Mouse (Mus musculus) forebrain, embryonic 14.5 days (tissue): ENCODE results near the gene Bank1. TPM values are rescaled to one million over a fixed set of nuclear protein-coding genes. Genes with fewer than 3 reads are reported as not detected.

Source experiments
- ATAC-seq: fragments of 200-750 bp; cut with Nextera tagmentation; 2 replicates; pipeline ENCODE4 v1.8.0; 2017; ENCODE audit warnings: mild to moderate bottlenecking, moderate library complexity
- DNase-seq: peaks from one replicate; pipeline ENCODE4 v3.0.0-alpha.2; 2015; ENCODE audit warnings: low spot score
- H3K27ac ChIP-seq: fragments of 300-500 bp; sonication (generic); 2 replicates; pipeline ENCODE4 v1.5.1; 2014; ENCODE audit warnings: low read depth, mild to moderate bottlenecking, control low read depth, low read length, moderate library complexity
- H3K27me3 ChIP-seq: fragments of 300-500 bp; sonication (generic); replicated peaks from 2 replicates; pipeline ENCODE4 v1.6.1; 2014; ENCODE audit warnings: low read length, control low read depth, mixed read lengths; ENCODE audit not compliant: control insufficient read depth, insufficient read depth
- H3K36me3 ChIP-seq: fragments of 300-500 bp; sonication (generic); 2 replicates; pipeline ENCODE4 v1.6.1; 2014; ENCODE audit warnings: low read length, control low read depth; ENCODE audit not compliant: control insufficient read depth, insufficient read depth
- H3K4me1 ChIP-seq: fragments of 300-500 bp; sonication (generic); 2 replicates; pipeline ENCODE4 v1.6.1; 2014; ENCODE audit warnings: antibody characterized with exemption, low read length, control low read depth; ENCODE audit not compliant: control insufficient read depth, insufficient read depth
- H3K4me2 ChIP-seq: fragments of 300-500 bp; sonication (generic); 2 replicates; pipeline ENCODE4 v1.6.1; 2014; ENCODE audit warnings: mild to moderate bottlenecking, control low read depth, low read length
- H3K4me3 ChIP-seq: fragments of 300-500 bp; sonication (generic); 2 replicates; pipeline ENCODE4 v1.5.1; 2014; ENCODE audit warnings: low read depth, low read length, control low read depth
- H3K9ac ChIP-seq: fragments of 300-500 bp; sonication (generic); 2 replicates; pipeline ENCODE4 v1.6.1; 2014; ENCODE audit warnings: mild to moderate bottlenecking, low read length, control low read depth, moderate library complexity
- H3K9me3 ChIP-seq: fragments of 300-500 bp; sonication (generic); replicated peaks from 2 replicates; pipeline ENCODE4 v1.6.1; 2016; ENCODE audit warnings: low read length, control low read depth, mixed read lengths; ENCODE audit not compliant: control insufficient read depth
- WGBS: fragments of 180-500 bp; shearing (Covaris S2); extraction: QIAGEN DNeasy Blood & Tissue Kit; methylation state at CpG from one replicate; pipeline ENCODE4 v1.1.7; 2014; 5-methylcytosine and 5-hydroxymethylcytosine counted together
- polyA plus RNA-seq: library from polyadenylated mRNA; unstranded; fragments of >200 nt; fragmentation: Nextera tagmentation; extraction: Ambion mirVana; gene quantifications from 2 replicates; pipeline ENCODE4 v1.2.1, GENCODE M21; 2014

The Bank1 gene
- polyA plus RNA-seq, 1 experiment from 2014 or later = 0.36 TPM

GRCm38 (mm10) chr3:136109411-136110139 is 216.3 kb downstream of the Bank1 start:
- no peaks in the 10 kb centered on the region for H3K9me3 ChIP-seq
- 71% methylated on average over 6 of the region's 6 CpGs for WGBS
- H3K27ac ChIP-seq = no peak overlapping the region
- H3K27me3 ChIP-seq = no peaks in the 10 kb centered on the region
- DNase-seq (peak; percentile 26), ATAC-seq (no peak)
- H3K36me3 ChIP-seq = no peaks in the 10 kb centered on the region
- H3K4me2 ChIP-seq = no peak overlapping the region
- no peak overlapping the region for H3K9ac ChIP-seq
- H3K4me1 ChIP-seq = no peaks in the 10 kb centered on the region
- H3K4me3 ChIP-seq = no peak overlapping the region

GRCm38 (mm10) chr3:136106452-136106851 is 219.4 kb downstream of the Bank1 start:
- no peaks in the 10 kb centered on the region for H3K36me3 ChIP-seq
- no peaks in the 10 kb centered on the region for H3K4me1 ChIP-seq
- H3K9me3 ChIP-seq = no peaks in the 10 kb centered on the region
- H3K4me2 ChIP-seq = no peak overlapping the region
- no peak overlapping the region for H3K9ac ChIP-seq
- H3K27ac ChIP-seq = no peak overlapping the region
- H3K27me3 ChIP-seq = no peaks in the 10 kb centered on the region
- no peak overlapping the region for H3K4me3 ChIP-seq
- DNase-seq = no peak
- no peak for ATAC-seq
- WGBS = 62% methylated on average over 1 of the region's 1 CpGs

GRCm38 (mm10) chr3:136103339-136103738 is 222.5 kb downstream of the Bank1 start:
- DNase-seq (no peak), ATAC-seq (no peak)
- Histone ChIP-seq H3K27me3 (no peaks in the 10 kb centered on the region), H3K36me3 (no peaks in the 10 kb centered on the region), H3K4me3 (no peak overlapping the region), H3K27ac (no peak overlapping the region), H3K9me3 (no peaks in the 10 kb centered on the region), H3K4me1 (no peaks in the 10 kb centered on the region), H3K4me2 (no peak overlapping the region), H3K9ac (no peak overlapping the region)
- WGBS = 96% methylated on average over 2 of the region's 2 CpGs

GRCm38 (mm10) chr3:136100973-136101500 is 224.8 kb downstream of the Bank1 start:
- H3K4me3 ChIP-seq = no peak overlapping the region
- no peak overlapping the region for H3K9ac ChIP-seq
- H3K36me3 ChIP-seq = no peaks in the 10 kb centered on the region
- H3K27me3 ChIP-seq = no peaks in the 10 kb centered on the region
- 88% methylated on average over 5 of the region's 5 CpGs for WGBS
- ATAC-seq = no peak
- no peaks in the 10 kb centered on the region for H3K4me1 ChIP-seq
- H3K4me2 ChIP-seq = no peak overlapping the region
- H3K27ac ChIP-seq = no peak overlapping the region
- DNase-seq = no peak
- no peaks in the 10 kb centered on the region for H3K9me3 ChIP-seq

- ATAC-seq (no peak), DNase-seq (no peak)
- Histone ChIP-seq H3K27me3 (no peaks in the 10 kb centered on the region), H3K4me2 (no peak overlapping the region), H3K36me3 (no peaks in the 10 kb centered on the region), H3K9ac (no peak overlapping the region), H3K9me3 (no peaks in the 10 kb centered on the region), H3K4me3 (no peak overlapping the region), H3K27ac (no peak overlapping the region), H3K4me1 (no peaks in the 10 kb centered on the region)
- WGBS = 86% methylated on average over 8 of the region's 8 CpGs
Observed at GRCm38 (mm10) chr3:136100292-136100691, 225.6 kb downstream of the Bank1 start.

- WGBS = 83% methylated on average over 7 of the region's 7 CpGs
- Histone ChIP-seq H3K4me2 (no peak overlapping the region), H3K4me1 (no peaks in the 10 kb centered on the region), H3K9ac (no peak overlapping the region), H3K4me3 (no peak overlapping the region), H3K9me3 (no peaks in the 10 kb centered on the region), H3K27me3 (no peaks in the 10 kb centered on the region), H3K36me3 (no peaks in the 10 kb centered on the region), H3K27ac (no peak overlapping the region)
- ATAC-seq (no peak), DNase-seq (no peak)
Observed at GRCm38 (mm10) chr3:136086948-136087660, 238.8 kb downstream of the Bank1 start.

- 90% methylated on average over 5 of the region's 5 CpGs for WGBS
- no peak overlapping the region for H3K4me2 ChIP-seq
- H3K27me3 ChIP-seq = no peaks in the 10 kb centered on the region
- ATAC-seq (no peak), DNase-seq (no peak)
- no peak overlapping the region for H3K27ac ChIP-seq
- no peaks in the 10 kb centered on the region for H3K36me3 ChIP-seq
- no peak overlapping the region for H3K4me3 ChIP-seq
- no peaks in the 10 kb centered on the region for H3K9me3 ChIP-seq
- H3K4me1 ChIP-seq = no peaks in the 10 kb centered on the region
- H3K9ac ChIP-seq = no peak overlapping the region
Observed at GRCm38 (mm10) chr3:136086431-136086830, 239.4 kb downstream of the Bank1 start.

- no peaks in the 10 kb centered on the region for H3K9me3 ChIP-seq
- no peak for DNase-seq
- ATAC-seq = no peak
- H3K9ac ChIP-seq = no peak overlapping the region
- H3K36me3 ChIP-seq = no peaks in the 10 kb centered on the region
- H3K4me3 ChIP-seq = no peak overlapping the region
- H3K4me2 ChIP-seq = no peak overlapping the region
- H3K27ac ChIP-seq = no peak overlapping the region
- WGBS = 81% methylated on average over 1 of the region's 1 CpGs
- no peaks in the 10 kb centered on the region for H3K4me1 ChIP-seq
- no peaks in the 10 kb centered on the region for H3K27me3 ChIP-seq
Observed at GRCm38 (mm10) chr3:136085077-136085476, 240.8 kb downstream of the Bank1 start.

GRCm38 (mm10) chr3:136084066-136084465 is 241.8 kb downstream of the Bank1 start:
- no peaks in the 10 kb centered on the region for H3K27me3 ChIP-seq
- H3K9me3 ChIP-seq = no peaks in the 10 kb centered on the region
- no peak overlapping the region for H3K27ac ChIP-seq
- no peak overlapping the region for H3K9ac ChIP-seq
- H3K4me3 ChIP-seq = no peak overlapping the region
- H3K36me3 ChIP-seq = no peaks in the 10 kb centered on the region
- no peaks in the 10 kb centered on the region for H3K4me1 ChIP-seq
- WGBS = 72% methylated on average over 5 of the region's 5 CpGs
- DNase-seq = no peak
- no peak for ATAC-seq
- no peak overlapping the region for H3K4me2 ChIP-seq
